ENCODE assay signal across 8 mouse cellular contexts in the genomic region with DNA sequence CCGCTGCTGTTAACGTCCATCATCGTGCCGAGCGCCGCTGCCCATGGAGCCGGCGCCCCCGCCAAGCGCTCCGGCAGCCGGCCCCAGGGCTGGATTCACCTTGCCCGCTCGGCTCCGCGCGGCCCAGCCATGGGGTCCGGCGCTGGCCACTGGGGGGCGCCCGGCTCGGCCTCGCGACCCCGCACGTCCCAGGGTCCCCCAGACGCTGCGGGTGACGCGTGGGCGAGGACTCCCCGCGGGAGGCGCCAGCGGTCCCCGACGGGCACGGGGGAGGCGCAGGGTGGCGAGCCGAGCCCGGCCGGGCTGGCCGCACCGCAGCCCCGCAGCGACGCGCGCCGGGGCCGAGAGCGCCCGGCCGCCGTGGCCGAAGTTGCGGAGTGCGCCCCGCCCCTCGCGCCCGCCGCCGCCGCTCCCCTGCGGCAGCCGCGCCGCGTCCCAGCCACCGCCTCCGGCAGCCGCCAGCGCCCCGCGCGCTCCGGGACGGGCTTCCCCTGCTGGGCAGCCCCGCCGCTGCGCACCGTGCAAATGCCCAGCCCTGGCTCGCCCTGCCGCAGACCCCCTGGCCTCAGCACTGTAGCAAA. TPM values are rescaled to one million over a fixed set of nuclear protein-coding genes. Genes with fewer than 3 reads are reported as not detected.
DNase-seq lines count a peak whose midpoint lies in the region; ATAC-seq and TF ChIP-seq lines count a peak whose summit lies in the region.

A gene (minus strand): TSS at position 277 of the 581 bp plus-strand sequence.

- no peak within 1 kb of the TSS for H3K27ac ChIP-seq in bone marrow macrophage, adult 2 months (ENCODE audit: insufficient read depth, low read depth, low read length)
- no peak within 1 kb of the TSS for H3K27ac ChIP-seq in intestine, embryonic 14.5 days (ENCODE audit: low read depth)
- no peak within 1 kb of the TSS for H3K27ac ChIP-seq in limb, embryonic 15.5 days
- no peak within 1 kb of the TSS for H3K27ac ChIP-seq in neural tube, embryonic 11.5 days (ENCODE audit: low read depth, low read length)

- no peaks in the 10 kb centered on the region for H3K9me3 ChIP-seq in intestine, embryonic 14.5 days (ENCODE audit: control insufficient read depth, low read length)
- H3K9me3 ChIP-seq in limb, embryonic 15.5 days, result no peaks in the 10 kb centered on the region
- H3K9me3 ChIP-seq in neural tube, embryonic 11.5 days (ENCODE audit: control insufficient read depth, low read length), result no peaks in the 10 kb centered on the region

- under 1% methylated on average over 64 of the region's 86 CpGs for WGBS in intestine, embryonic 14.5 days
- WGBS in limb, embryonic 15.5 days, result under 1% methylated on average over 61 of the region's 86 CpGs
- under 1% methylated on average over 68 of the region's 86 CpGs for WGBS in neural tube, embryonic 11.5 days

- H3K9ac ChIP-seq in intestine, embryonic 14.5 days (ENCODE audit: low read length), result peak within 1 kb of the TSS; percentile 3; the same call in 1 of the 2 replicates
- H3K9ac ChIP-seq in limb, embryonic 15.5 days, result peak within 1 kb of the TSS; percentile 21; the same call in 1 of the 2 replicates
- H3K9ac ChIP-seq in neural tube, embryonic 11.5 days (ENCODE audit: low read length), result peak within 1 kb of the TSS; percentile 41

- peak within 1 kb of the TSS; percentile 74 for H3K4me2 ChIP-seq in intestine, embryonic 14.5 days (ENCODE audit: low read length)
- peak within 1 kb of the TSS; percentile 89 for H3K4me2 ChIP-seq in limb, embryonic 15.5 days
- H3K4me2 ChIP-seq in neural tube, embryonic 11.5 days (ENCODE audit: low read depth), result peak within 1 kb of the TSS; percentile 80

- peak; percentile 59 to 66 for DNase-seq in cerebellum, postnatal 14 days
- no peak for DNase-seq in cerebellum, adult 11-12 months
- DNase-seq in frontal cortex, postnatal 10 days (ENCODE audit: low spot score in 2 of 2), result peak; percentile 11
- DNase-seq in intestine, embryonic 14.5 days (ENCODE audit: low spot score), result peak; percentile 63
- DNase-seq in neural tube, embryonic 11.5 days (ENCODE audit: low spot score), result peak; percentile 80
- peak; percentile 37 for DNase-seq in thymus, postnatal 14 days

- H3K4me3 ChIP-seq in bone marrow macrophage, adult 2 months (ENCODE audit: insufficient read depth, low read length), result peak within 1 kb of the TSS; percentile 41
- peak within 1 kb of the TSS; percentile 46 for H3K4me3 ChIP-seq in intestine, embryonic 14.5 days (ENCODE audit: low read depth, low read length)
- peak within 1 kb of the TSS; percentile 57 for H3K4me3 ChIP-seq in limb, embryonic 15.5 days
- H3K4me3 ChIP-seq in neural tube, embryonic 11.5 days (ENCODE audit: low read depth, low read length), result peak within 1 kb of the TSS; percentile 56

- H3K4me1 ChIP-seq in bone marrow macrophage, adult 2 months (ENCODE audit: control insufficient read depth, insufficient read depth, low read length), result no peaks in the 10 kb centered on the region
- H3K4me1 ChIP-seq in intestine, embryonic 14.5 days (replicated peaks; ENCODE audit: control insufficient read depth, insufficient read depth, low read length), result no peaks in the 10 kb centered on the region; the same call in 1 of the 2 replicates
- H3K4me1 ChIP-seq in limb, embryonic 15.5 days, result peaks cover 12% of the 10 kb centered on the region
- H3K4me1 ChIP-seq in neural tube, embryonic 11.5 days (ENCODE audit: control insufficient read depth, insufficient read depth, low read length), result no peaks in the 10 kb centered on the region

- H3K27me3 ChIP-seq in intestine, embryonic 14.5 days (replicated peaks; ENCODE audit: control insufficient read depth, insufficient read depth, low read length), result peaks cover 48% of the 10 kb centered on the region
- H3K27me3 ChIP-seq in limb, embryonic 15.5 days, result peaks cover 50% of the 10 kb centered on the region
- H3K27me3 ChIP-seq in neural tube, embryonic 11.5 days (ENCODE audit: control insufficient read depth, insufficient read depth, low read length), result peaks cover 15% of the 10 kb centered on the region

- TF ChIP-seq POLR2A in bone marrow macrophage, adult 2 months (IDR thresholded peaks at IDR 0.05; ENCODE audit: borderline replicate concordance, low read depth, low read length), result no peak

- H3K36me3 ChIP-seq in intestine, embryonic 14.5 days (ENCODE audit: control insufficient read depth, insufficient read depth, low read length), result no peaks in the 10 kb centered on the region
- H3K36me3 ChIP-seq in limb, embryonic 15.5 days, result no peaks in the 10 kb centered on the region
- no peaks in the 10 kb centered on the region for H3K36me3 ChIP-seq in neural tube, embryonic 11.5 days (ENCODE audit: control insufficient read depth, insufficient read depth, low read length)

- peak; percentile 87 for ATAC-seq in intestine, embryonic 14.5 days (replicated peaks; ENCODE audit: low FRiP score, low TSS enrichment, low read depth)
- ATAC-seq in limb, embryonic 15.5 days (ENCODE audit: insufficient number of reproducible peaks, low FRiP score, low TSS enrichment, low read depth), result no peak
- ATAC-seq in neural tube, embryonic 11.5 days (ENCODE audit: insufficient read depth, low FRiP score, low TSS enrichment), result peak; percentile 95

- no peak for TF ChIP-seq CTCF in bone marrow macrophage, adult 2 months (IDR thresholded peaks at IDR 0.05; ENCODE audit: low read depth, low read length)

RNA-seq across cellular contexts. Expression of the gene that starts here (rescaled TPM):
- not detected in 2 replicates for polyA plus RNA-seq in bone marrow macrophage, adult 2 months (2012; ENCODE audit: insufficient read depth, insufficient read length, missing spikeins)
- not detected in 2 replicates for polyA plus RNA-seq in intestine, embryonic 14.5 days (2014; fragmentation: Nextera tagmentation; extraction: Ambion mirVana)
- 0.37 and 0.67 TPM in 2 replicates for polyA plus RNA-seq in limb, embryonic 15.5 days (2015; fragmentation: Nextera tagmentation; extraction: Ambion mirVana)
- 0.45 and 0.87 TPM in 2 replicates for polyA plus RNA-seq in neural tube, embryonic 11.5 days (2014; fragmentation: Nextera tagmentation; extraction: Ambion mirVana)

Comparison
In these comparisons a context has a peak if more than half of its experiments do, and no peak if none do; other contexts are left out.
1. Peak in DNase-seq, ATAC-seq, H3K4me3 ChIP-seq, H3K9ac ChIP-seq and H3K4me2 ChIP-seq in intestine, embryonic 14.5 days; RNA of the gene not detected or under 1 TPM.
2. Peak in DNase-seq, ATAC-seq, H3K4me3 ChIP-seq, H3K9ac ChIP-seq and H3K4me2 ChIP-seq in neural tube, embryonic 11.5 days; RNA of the gene not detected or under 1 TPM.